Mouse (Mus musculus): ENCODE data around the gene 4930562C15Rik. TPM values are rescaled to one million over a fixed set of nuclear protein-coding genes. Genes with fewer than 3 reads are reported as not detected.

4930562C15Rik gene
- polyA plus RNA-seq, 1 experiment from 2014 or later = 0.22 TPM

DNA sequence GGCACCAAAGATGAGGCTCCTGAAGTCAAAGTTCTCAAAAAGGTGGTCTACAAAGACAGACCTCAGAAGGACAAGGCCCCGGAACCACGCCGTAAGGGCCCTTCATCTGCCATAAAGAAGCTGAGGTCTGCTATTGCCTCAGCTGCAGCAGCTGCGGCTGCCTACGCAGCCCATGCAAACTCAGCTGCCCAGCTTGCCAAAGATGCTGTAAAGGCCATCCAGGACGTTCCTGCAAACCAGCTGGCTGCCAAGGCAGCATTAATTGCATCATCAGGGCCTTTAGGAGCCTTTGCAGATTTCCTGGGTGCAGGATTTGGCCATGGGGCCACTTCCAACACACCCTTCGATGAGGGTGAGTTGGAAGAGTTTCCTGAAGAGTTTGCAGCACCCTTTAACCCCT, 15.1 kb downstream of the 4930562C15Rik start:
- H3K27me3 ChIP-seq (replicated peaks; ENCODE audit: control insufficient read depth, insufficient read depth, low read length) = no peaks in the 10 kb centered on the region
- 66% methylated on average over 7 of the region's 7 CpGs for WGBS
- no peaks in the 10 kb centered on the region for H3K9me3 ChIP-seq (ENCODE audit: control insufficient read depth, low read length)
- H3K36me3 ChIP-seq (ENCODE audit: control insufficient read depth, insufficient read depth, low read length) = no peaks in the 10 kb centered on the region
- no peak for ATAC-seq
- no peak overlapping the region for H3K4me2 ChIP-seq (ENCODE audit: low read depth, low read length)
- no peak overlapping the region for H3K4me3 ChIP-seq (ENCODE audit: low read length)
- peaks cover 9% of the 10 kb centered on the region for H3K4me1 ChIP-seq (ENCODE audit: control insufficient read depth, insufficient read depth, low read length)
- H3K9ac ChIP-seq (ENCODE audit: low read depth, low read length) = no peak overlapping the region
- H3K27ac ChIP-seq (ENCODE audit: low read length) = peak overlapping the region; percentile 78

DNA sequence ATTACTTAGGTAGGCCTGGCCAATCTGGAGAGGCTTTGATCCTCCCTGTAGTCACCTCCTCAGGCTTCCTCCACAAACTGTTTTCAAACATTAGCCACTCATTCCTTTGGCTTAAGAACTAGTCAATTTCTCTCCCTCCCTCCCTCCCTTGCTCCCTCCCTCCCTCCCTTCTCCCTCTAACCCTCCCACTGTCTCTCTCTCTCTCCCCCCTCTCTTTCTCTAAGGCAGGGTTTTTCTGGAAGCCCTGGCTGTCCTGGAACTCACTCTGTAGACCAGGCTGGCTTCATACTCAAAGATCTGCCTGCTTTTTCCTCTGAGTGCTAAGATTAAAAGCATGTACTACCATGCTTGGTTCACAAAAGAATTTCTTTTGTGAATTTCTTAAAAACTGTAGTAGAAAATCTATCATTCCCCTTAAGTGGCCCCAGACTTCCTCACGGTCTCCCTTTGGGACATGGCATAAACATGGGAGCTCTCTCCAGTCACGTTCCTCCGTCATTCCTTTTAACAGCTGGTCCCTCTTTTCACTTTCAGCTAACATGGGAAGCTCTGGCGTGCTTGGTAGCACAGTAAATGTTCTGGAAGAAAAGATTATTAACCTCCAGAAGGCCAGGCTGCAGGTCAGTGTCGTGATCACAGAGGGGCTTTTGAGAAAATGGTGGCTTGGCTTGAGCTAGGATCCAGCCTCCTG, 15.9 kb downstream of the 4930562C15Rik start:
- no peaks in the 10 kb centered on the region for H3K36me3 ChIP-seq (ENCODE audit: control insufficient read depth, insufficient read depth, low read length)
- whole genome bisulfite sequencing = 35% methylated on average over 5 of the region's 5 CpGs
- no peak overlapping the region for H3K4me2 ChIP-seq (ENCODE audit: low read depth, low read length)
- peak; percentile 55; the same call in 1 of the 2 replicates for ATAC-seq
- H3K9me3 ChIP-seq (ENCODE audit: control insufficient read depth, low read length) = no peaks in the 10 kb centered on the region
- no peak overlapping the region for H3K9ac ChIP-seq (ENCODE audit: low read depth, low read length)
- H3K27ac ChIP-seq (ENCODE audit: low read length) = peak overlapping the region; percentile 78
- H3K4me3 ChIP-seq (ENCODE audit: low read length) = no peak overlapping the region
- no peaks in the 10 kb centered on the region for H3K27me3 ChIP-seq (replicated peaks; ENCODE audit: control insufficient read depth, insufficient read depth, low read length)
- H3K4me1 ChIP-seq (ENCODE audit: control insufficient read depth, insufficient read depth, low read length) = peaks cover 9% of the 10 kb centered on the region

DNA sequence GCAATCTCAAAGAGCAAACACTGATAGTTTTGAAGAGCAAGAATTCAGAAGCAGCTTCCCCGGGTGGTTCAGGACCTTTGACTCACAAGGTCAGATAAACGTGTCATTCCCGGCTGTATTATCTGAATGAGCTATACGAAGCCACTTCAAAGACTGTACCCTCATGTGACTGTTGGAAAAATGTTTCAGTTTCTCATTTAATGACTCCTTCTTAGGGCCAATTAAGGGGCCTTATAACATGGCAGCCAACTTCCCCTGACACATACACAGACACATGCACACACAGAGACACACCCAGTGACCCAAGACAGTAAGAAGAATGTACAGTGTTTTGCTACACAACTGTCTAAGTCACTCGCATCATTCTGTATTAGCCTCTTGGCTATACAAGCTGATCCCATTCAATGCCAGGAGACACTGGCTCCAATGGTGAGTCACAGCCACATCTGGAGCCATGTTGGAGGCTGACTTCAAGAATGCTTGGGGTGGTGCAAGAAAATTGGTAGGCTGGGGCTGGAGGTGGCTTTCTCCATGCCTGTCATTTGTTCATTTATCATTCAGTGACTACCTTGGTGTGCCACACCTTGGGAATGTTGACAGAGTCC, 19.9 kb downstream of the 4930562C15Rik start:
- no peak overlapping the region for H3K4me3 ChIP-seq (ENCODE audit: low read length)
- 51% methylated on average over 5 of the region's 5 CpGs for WGBS
- no peaks in the 10 kb centered on the region for H3K9me3 ChIP-seq (ENCODE audit: control insufficient read depth, low read length)
- no peak overlapping the region for H3K9ac ChIP-seq (ENCODE audit: low read depth, low read length)
- ATAC-seq = peak; percentile 46
- peaks cover 9% of the 10 kb centered on the region for H3K4me1 ChIP-seq (ENCODE audit: control insufficient read depth, insufficient read depth, low read length)
- no peak overlapping the region for H3K27ac ChIP-seq (ENCODE audit: low read length)
- H3K36me3 ChIP-seq (ENCODE audit: control insufficient read depth, insufficient read depth, low read length) = no peaks in the 10 kb centered on the region
- no peaks in the 10 kb centered on the region for H3K27me3 ChIP-seq (replicated peaks; ENCODE audit: control insufficient read depth, insufficient read depth, low read length)
- H3K4me2 ChIP-seq (ENCODE audit: low read depth, low read length) = no peak overlapping the region

DNA sequence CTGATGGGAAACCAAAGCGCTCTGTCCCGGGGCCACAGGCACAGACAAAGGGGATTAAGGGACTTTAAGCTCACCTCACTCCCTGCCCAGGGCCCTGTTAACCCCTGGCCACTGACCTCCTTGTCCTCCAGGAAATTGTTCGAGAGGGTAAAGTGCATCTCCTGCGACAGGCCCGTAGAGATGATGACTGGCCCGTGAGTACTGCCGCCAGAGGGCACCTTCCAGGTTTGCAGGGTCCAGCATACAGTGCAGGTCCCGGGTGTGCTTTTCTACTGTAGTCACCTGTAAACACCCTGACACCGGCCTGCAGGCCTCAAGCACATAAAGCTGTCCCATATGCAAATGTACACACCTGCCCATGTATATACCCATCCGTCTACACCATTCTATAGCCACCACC, 26.2 kb downstream of the 4930562C15Rik start:
- H3K36me3 ChIP-seq (ENCODE audit: control insufficient read depth, insufficient read depth, low read length) = no peaks in the 10 kb centered on the region
- H3K27ac ChIP-seq (ENCODE audit: low read length) = no peak overlapping the region
- no peaks in the 10 kb centered on the region for H3K9me3 ChIP-seq (ENCODE audit: control insufficient read depth, low read length)
- H3K27me3 ChIP-seq (replicated peaks; ENCODE audit: control insufficient read depth, insufficient read depth, low read length) = no peaks in the 10 kb centered on the region
- WGBS = 46% methylated on average over 10 of the region's 10 CpGs
- no peak overlapping the region for H3K4me3 ChIP-seq (ENCODE audit: low read length)
- no peak overlapping the region for H3K9ac ChIP-seq (ENCODE audit: low read depth, low read length)
- H3K4me2 ChIP-seq (ENCODE audit: low read depth, low read length) = no peak overlapping the region
- peak; percentile 67 for ATAC-seq
- 0 out of 2 replicates have a peak, but pooled peaks cover 4% of the 10 kb centered on the region for H3K4me1 ChIP-seq (ENCODE audit: control insufficient read depth, insufficient read depth, low read length)

DNA sequence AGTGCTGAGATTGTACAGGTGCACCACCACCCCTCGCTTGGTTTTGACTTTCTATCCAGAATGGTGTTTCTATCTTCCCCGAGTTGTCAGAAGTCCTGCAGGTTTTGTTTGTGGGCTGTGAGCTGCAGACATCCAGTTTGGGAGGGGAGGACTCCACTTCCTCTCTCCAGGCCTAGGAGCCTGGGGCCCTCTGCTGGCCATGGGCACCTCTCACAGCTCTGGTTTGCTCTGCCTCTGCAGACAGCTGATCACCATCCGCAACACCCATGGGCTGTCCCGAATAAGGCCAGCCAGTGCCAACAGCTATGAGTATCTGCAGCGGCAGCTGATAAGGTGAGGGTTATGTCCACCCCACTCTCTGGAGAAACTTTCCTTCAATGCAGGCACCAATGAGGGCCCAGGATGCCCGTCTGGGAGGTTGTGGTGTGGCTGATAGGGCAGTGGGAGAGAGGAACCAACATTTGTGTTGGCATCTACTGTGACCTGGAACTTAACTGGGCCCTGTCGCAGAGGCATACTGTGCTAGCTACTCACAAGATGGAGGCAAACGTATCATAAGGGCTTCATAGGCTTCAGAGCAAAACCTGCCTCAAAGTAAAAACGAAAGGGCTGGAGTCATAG, 27.8 kb downstream of the 4930562C15Rik start:
- 50% methylated on average over 9 of the region's 9 CpGs for WGBS
- no peaks in the 10 kb centered on the region for H3K9me3 ChIP-seq (ENCODE audit: control insufficient read depth, low read length)
- no peaks in the 10 kb centered on the region for H3K36me3 ChIP-seq (ENCODE audit: control insufficient read depth, insufficient read depth, low read length)
- no peak overlapping the region for H3K4me3 ChIP-seq (ENCODE audit: low read length)
- peak; percentile 79 for ATAC-seq
- no peaks in the 10 kb centered on the region for H3K27me3 ChIP-seq (replicated peaks; ENCODE audit: control insufficient read depth, insufficient read depth, low read length)
- H3K4me2 ChIP-seq (ENCODE audit: low read depth, low read length) = no peak overlapping the region
- H3K27ac ChIP-seq (ENCODE audit: low read length) = no peak overlapping the region
- H3K4me1 ChIP-seq (ENCODE audit: control insufficient read depth, insufficient read depth, low read length) = 0 out of 2 replicates have a peak, but pooled peaks cover 4% of the 10 kb centered on the region
- H3K9ac ChIP-seq (ENCODE audit: low read depth, low read length) = no peak overlapping the region

DNA sequence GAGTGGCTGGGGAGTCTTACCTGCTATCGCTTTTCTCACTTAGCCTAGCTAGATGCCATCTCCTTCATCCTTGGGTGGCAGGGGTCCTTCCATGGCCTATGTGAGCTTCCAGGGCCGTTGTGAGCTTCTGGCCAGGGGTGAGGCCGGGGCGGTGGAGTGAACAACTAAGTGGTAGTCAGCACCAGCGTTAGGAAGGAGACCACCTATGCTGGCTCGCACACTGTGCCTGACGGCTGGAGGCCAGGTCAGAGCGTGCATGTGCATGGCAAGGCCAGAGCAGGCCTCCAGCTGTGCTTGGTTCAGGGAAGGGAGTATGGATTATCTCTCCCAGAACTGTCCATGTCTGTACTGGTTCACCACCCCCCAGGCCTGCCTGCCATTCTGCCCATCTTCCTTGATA, 28.5 kb downstream of the 4930562C15Rik start:
- Histone ChIP-seq H3K27me3 (replicated peaks; ENCODE audit: control insufficient read depth, insufficient read depth, low read length) (no peaks in the 10 kb centered on the region), H3K36me3 (ENCODE audit: control insufficient read depth, insufficient read depth, low read length) (no peaks in the 10 kb centered on the region), H3K4me3 (ENCODE audit: low read length) (no peak overlapping the region), H3K9ac (ENCODE audit: low read depth, low read length) (no peak overlapping the region), H3K4me2 (ENCODE audit: low read depth, low read length) (no peak overlapping the region), H3K27ac (ENCODE audit: low read length) (no peak overlapping the region), H3K4me1 (ENCODE audit: control insufficient read depth, insufficient read depth, low read length) (0 out of 2 replicates have a peak, but pooled peaks cover 4% of the 10 kb centered on the region), H3K9me3 (ENCODE audit: control insufficient read depth, low read length) (no peaks in the 10 kb centered on the region)
- 74% methylated on average over 8 of the region's 8 CpGs for WGBS
- ATAC-seq = no peak

DNA sequence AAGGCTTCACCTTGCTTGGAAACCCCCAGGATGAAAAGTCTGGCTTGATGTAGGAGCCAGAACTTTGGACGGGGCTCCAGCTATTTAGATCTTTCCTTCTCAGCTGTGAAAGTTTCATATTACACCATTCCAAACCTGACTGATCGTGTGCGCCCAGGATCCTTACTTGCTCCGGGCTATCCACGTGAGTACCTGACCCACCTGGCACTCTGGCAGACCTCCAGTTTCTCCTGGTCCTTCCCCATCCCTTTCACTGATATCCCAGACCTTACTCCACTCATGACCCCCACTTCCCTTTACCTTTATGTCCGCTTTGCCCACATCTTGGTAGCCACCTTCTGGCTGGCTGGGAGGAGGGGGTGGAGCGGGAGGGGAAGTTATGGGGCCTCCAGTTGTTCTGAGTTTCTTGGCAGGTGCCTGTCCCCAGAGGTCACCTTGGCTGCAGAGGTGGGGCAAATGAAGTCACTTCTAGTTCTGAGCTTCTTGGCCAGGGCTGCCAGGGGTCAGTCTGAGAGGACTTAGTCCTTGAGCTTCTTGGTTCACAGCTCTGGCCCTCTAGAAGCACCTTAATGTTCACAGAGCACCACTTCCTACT, 31.0 kb downstream of the 4930562C15Rik start:
- no peak for ATAC-seq
- no peaks in the 10 kb centered on the region for H3K9me3 ChIP-seq (ENCODE audit: control insufficient read depth, low read length)
- H3K4me2 ChIP-seq (ENCODE audit: low read depth, low read length) = no peak overlapping the region
- H3K27me3 ChIP-seq (replicated peaks; ENCODE audit: control insufficient read depth, insufficient read depth, low read length) = no peaks in the 10 kb centered on the region
- no peak overlapping the region for H3K4me3 ChIP-seq (ENCODE audit: low read length)
- 0 out of 2 replicates have a peak, but pooled peaks cover under 1% of the 10 kb centered on the region for H3K4me1 ChIP-seq (ENCODE audit: control insufficient read depth, insufficient read depth, low read length)
- H3K27ac ChIP-seq (ENCODE audit: low read length) = no peak overlapping the region; the same call in 1 of the 2 replicates
- whole genome bisulfite sequencing = 56% methylated on average over 7 of the region's 7 CpGs
- H3K36me3 ChIP-seq (ENCODE audit: control insufficient read depth, insufficient read depth, low read length) = peaks cover 4% of the 10 kb centered on the region
- H3K9ac ChIP-seq (ENCODE audit: low read depth, low read length) = no peak overlapping the region

DNA sequence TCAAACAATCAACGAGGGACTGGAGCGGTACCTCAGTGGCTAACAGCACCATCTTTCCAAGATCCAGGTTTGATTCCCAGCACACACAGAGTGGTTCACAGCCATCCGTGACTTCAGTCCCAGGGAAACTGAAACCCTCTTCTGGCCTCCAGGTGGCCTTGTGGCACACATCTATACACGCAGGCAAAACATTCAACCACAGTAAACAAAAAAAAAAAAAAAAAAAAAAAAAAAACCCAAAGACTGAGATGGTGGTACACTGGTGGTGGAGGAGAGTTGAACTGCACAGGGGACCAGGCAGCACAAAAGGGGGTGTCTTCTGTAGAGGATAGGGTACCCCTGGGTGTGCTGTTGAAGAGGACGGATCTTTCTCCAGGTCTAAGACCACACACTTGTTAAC, 35.3 kb downstream of the 4930562C15Rik start:
- Histone ChIP-seq H3K4me2 (ENCODE audit: low read depth, low read length) (no peak overlapping the region), H3K27ac (ENCODE audit: low read length) (no peak overlapping the region), H3K4me1 (ENCODE audit: control insufficient read depth, insufficient read depth, low read length) (no peaks in the 10 kb centered on the region; the same call in 1 of the 2 replicates), H3K4me3 (ENCODE audit: low read length) (no peak overlapping the region), H3K27me3 (replicated peaks; ENCODE audit: control insufficient read depth, insufficient read depth, low read length) (no peaks in the 10 kb centered on the region), H3K9ac (ENCODE audit: low read depth, low read length) (no peak overlapping the region), H3K36me3 (ENCODE audit: control insufficient read depth, insufficient read depth, low read length) (peaks cover 15% of the 10 kb centered on the region), H3K9me3 (ENCODE audit: control insufficient read depth, low read length) (no peaks in the 10 kb centered on the region)
- ATAC-seq = no peak
- WGBS = 84% methylated on average over 5 of the region's 5 CpGs

DNA sequence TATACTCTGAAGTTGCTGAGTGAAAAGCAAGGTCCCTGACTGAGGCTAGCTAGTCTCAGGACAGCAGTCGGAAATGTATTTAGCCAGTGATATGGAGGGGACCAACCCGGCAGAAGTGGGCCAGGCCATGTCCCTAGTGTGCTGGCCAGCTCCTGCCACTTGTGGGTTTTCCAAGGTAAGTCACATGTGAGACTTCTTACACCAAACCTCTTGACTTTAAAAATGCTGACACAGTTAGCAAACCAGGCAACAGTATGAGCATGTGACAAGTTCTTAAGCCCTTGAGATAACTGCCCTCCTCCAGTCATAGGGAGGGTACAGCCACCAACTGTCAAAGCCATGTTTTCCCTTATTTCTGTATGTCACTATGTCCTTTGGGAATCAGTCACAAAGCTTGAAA, 36.7 kb downstream of the 4930562C15Rik start:
- 77% methylated on average over 2 of the region's 2 CpGs for WGBS
- H3K27ac ChIP-seq (ENCODE audit: low read length) = no peak overlapping the region
- H3K9ac ChIP-seq (ENCODE audit: low read depth, low read length) = no peak overlapping the region
- H3K36me3 ChIP-seq (ENCODE audit: control insufficient read depth, insufficient read depth, low read length) = peaks cover 21% of the 10 kb centered on the region
- H3K9me3 ChIP-seq (ENCODE audit: control insufficient read depth, low read length) = no peaks in the 10 kb centered on the region
- H3K4me2 ChIP-seq (ENCODE audit: low read depth, low read length) = no peak overlapping the region
- peaks cover 14% of the 10 kb centered on the region for H3K4me1 ChIP-seq (ENCODE audit: control insufficient read depth, insufficient read depth, low read length)
- no peak for ATAC-seq
- no peak overlapping the region for H3K4me3 ChIP-seq (ENCODE audit: low read length)
- H3K27me3 ChIP-seq (replicated peaks; ENCODE audit: control insufficient read depth, insufficient read depth, low read length) = no peaks in the 10 kb centered on the region
